ENCODE assay signal across 7 mouse cellular contexts in the genomic region with DNA sequence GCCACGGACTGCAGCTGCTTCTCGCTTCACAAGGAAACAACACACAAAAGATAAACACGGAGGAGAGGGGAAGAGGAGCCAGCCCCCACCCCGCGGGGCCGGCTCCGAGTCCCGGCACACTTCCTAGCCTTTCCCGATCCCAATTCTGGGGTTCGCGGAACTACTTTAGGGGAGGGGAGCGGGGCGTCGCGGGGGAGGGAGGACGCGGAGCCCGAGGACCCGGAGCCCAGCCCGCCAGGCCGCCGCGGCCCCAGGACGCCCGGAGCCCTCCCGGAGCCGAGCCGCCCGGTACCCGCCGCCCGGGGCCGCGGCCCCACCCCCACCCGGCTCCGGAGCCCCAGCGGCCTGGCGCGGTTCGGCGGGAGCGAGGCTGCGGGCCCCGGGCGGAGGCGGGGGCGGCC.
DNase-seq lines count a peak whose midpoint lies in the region; ATAC-seq and TF ChIP-seq lines count a peak whose summit lies in the region.

No protein-coding gene starts in this region.

- WGBS in intestine, embryonic 15.5 days, result 1% methylated on average over 21 of the region's 47 CpGs
- 0% methylated on average over 13 of the region's 47 CpGs for WGBS in limb, embryonic 12.5 days
- 0% methylated on average over 22 of the region's 47 CpGs for WGBS in midbrain, embryonic 11.5 days

- H3K9ac ChIP-seq in intestine, embryonic 15.5 days, result peak overlapping the region; percentile 99
- H3K9ac ChIP-seq in limb, embryonic 12.5 days (replicated peaks), result peak overlapping the region; percentile 100
- H3K9ac ChIP-seq in midbrain, embryonic 11.5 days (ENCODE audit: low read length), result peak overlapping the region; percentile 100

- H3K9me3 ChIP-seq in intestine, embryonic 15.5 days, result no peaks in the 10 kb centered on the region
- H3K9me3 ChIP-seq in limb, embryonic 12.5 days, result no peaks in the 10 kb centered on the region
- no peaks in the 10 kb centered on the region for H3K9me3 ChIP-seq in midbrain, embryonic 11.5 days (ENCODE audit: control insufficient read depth, low read length)

- peak overlapping the region; percentile 51 for H3K4me2 ChIP-seq in intestine, embryonic 15.5 days (replicated peaks)
- peak overlapping the region; percentile 63 for H3K4me2 ChIP-seq in limb, embryonic 12.5 days
- peak overlapping the region; percentile 65 for H3K4me2 ChIP-seq in midbrain, embryonic 11.5 days

- no peaks in the 10 kb centered on the region for H3K36me3 ChIP-seq in intestine, embryonic 15.5 days
- H3K36me3 ChIP-seq in limb, embryonic 12.5 days, result no peaks in the 10 kb centered on the region
- no peaks in the 10 kb centered on the region for H3K36me3 ChIP-seq in midbrain, embryonic 11.5 days (ENCODE audit: control insufficient read depth, insufficient read depth, low read length)

- H3K27me3 ChIP-seq in intestine, embryonic 15.5 days (replicated peaks), result no peaks in the 10 kb centered on the region
- H3K27me3 ChIP-seq in limb, embryonic 12.5 days, result no peaks in the 10 kb centered on the region
- H3K27me3 ChIP-seq in midbrain, embryonic 11.5 days (ENCODE audit: control insufficient read depth, insufficient read depth, low read length), result no peaks in the 10 kb centered on the region

- ATAC-seq in activated CD4-positive, CD25-positive, alpha-beta regulatory T cell, adult 4 months, result peak; percentile 16
- ATAC-seq in intestine, embryonic 15.5 days, result peak; percentile 85
- peak; percentile 68 for ATAC-seq in limb, embryonic 12.5 days (ENCODE audit: insufficient number of reproducible peaks, insufficient read depth, low FRiP score, low TSS enrichment, low read depth)
- peak; percentile 80 for ATAC-seq in midbrain, embryonic 11.5 days (ENCODE audit: low FRiP score)

- DNase-seq in gastrocnemius, postnatal 36 days, result peak; percentile 39 to 73
- DNase-seq in midbrain, embryonic 11.5 days (ENCODE audit: low spot score, missing footprints), result peak; percentile 98
- DNase-seq in spleen, adult 18-20 months, result peak; percentile 36 to 56

- no peak for TF ChIP-seq CTCF in cortical plate, adult 2 months (IDR thresholded peaks at IDR 0.05; ENCODE audit: extremely low read depth, insufficient read depth, low read length)

- intact Hi-C loops in gastrocnemius, postnatal 36 days (cut with DNase I), result loop anchor here (2.0 to 5.0 kb wide), 3 partner anchors 84 to 157 kb away; partner anchors contain the start of genes Baz2b and March7

- peak overlapping the region; percentile 69 for H3K4me3 ChIP-seq in cortical plate, adult 2 months (ENCODE audit: insufficient read depth, low read length)
- H3K4me3 ChIP-seq in intestine, embryonic 15.5 days (replicated peaks), result peak overlapping the region; percentile 91
- peak overlapping the region; percentile 92 for H3K4me3 ChIP-seq in limb, embryonic 12.5 days (replicated peaks)
- peak overlapping the region; percentile 93 for H3K4me3 ChIP-seq in midbrain, embryonic 11.5 days (ENCODE audit: low read depth, low read length)

- no peaks in the 10 kb centered on the region for H3K4me1 ChIP-seq in cortical plate, adult 2 months (ENCODE audit: control insufficient read depth, insufficient read depth, low read length)
- peaks cover 15% of the 10 kb centered on the region for H3K4me1 ChIP-seq in intestine, embryonic 15.5 days (replicated peaks)
- peaks cover 34% of the 10 kb centered on the region for H3K4me1 ChIP-seq in limb, embryonic 12.5 days (replicated peaks)
- peaks cover 20% of the 10 kb centered on the region for H3K4me1 ChIP-seq in midbrain, embryonic 11.5 days (ENCODE audit: control insufficient read depth, insufficient read depth, low read length)

- H3K27ac ChIP-seq in cortical plate, adult 2 months (ENCODE audit: insufficient read depth, low read length), result peak overlapping the region; percentile 98
- peak overlapping the region; percentile 100 for H3K27ac ChIP-seq in intestine, embryonic 15.5 days
- H3K27ac ChIP-seq in limb, embryonic 12.5 days, result peak overlapping the region; percentile 100
- H3K27ac ChIP-seq in midbrain, embryonic 11.5 days (ENCODE audit: low read depth, low read length), result peak overlapping the region; percentile 99

- no peak for TF ChIP-seq POLR2A in cortical plate, adult 2 months (IDR thresholded peaks at IDR 0.05; ENCODE audit: extremely low read depth, insufficient read depth, low read length)

Comparison
In these comparisons a context has a peak if more than half of its experiments do, and no peak if none do; other contexts are left out.
1. Peak in every context shown above with its lines: DNase-seq, ATAC-seq, H3K4me3 ChIP-seq and H3K27ac ChIP-seq.
2. ATAC-seq: peak in every context shown above with its lines; median percentile 85 in intestine, embryonic 15.5 days; 80 in midbrain, embryonic 11.5 days; 68 in limb, embryonic 12.5 days; 16 in activated CD4-positive, CD25-positive, alpha-beta regulatory T cell, adult 4 months.
3. DNase-seq: peak in every context shown above with its lines; median percentile 98 in midbrain, embryonic 11.5 days; 56 in gastrocnemius, postnatal 36 days; 46 in spleen, adult 18-20 months.